Mouse (Mus musculus): Measurements from ENCODE around the gene Gp9. TPM values are rescaled to one million over a fixed set of nuclear protein-coding genes. Genes with fewer than 3 reads are reported as not detected.
A peak's percentile ranks its signal among the peaks of the same experiment; 100 is the strongest.

The Gp9 gene
- polyA plus RNA-seq, 1 experiment from 2014 or later, result 3.0 TPM

- Histone ChIP-seq H3K27ac (peak overlapping the region; percentile 88; the same call in 1 of the 2 replicates), H3K36me3 (peaks cover 12% of the 10 kb centered on the region), H3K4me1 (replicated peaks) (peaks cover 43% of the 10 kb centered on the region), H3K9me3 (no peaks in the 10 kb centered on the region), H3K4me3 (no peak overlapping the region), H3K27me3 (ENCODE audit: insufficient read depth, poor library complexity, severe bottlenecking) (peaks cover 54% of the 10 kb centered on the region)
- DNase-seq (ENCODE audit: low spot score), result no peak
Observed at GRCm38 (mm10) chr6:87740496-87740895, 37.4 kb upstream of the Gp9 start.

- Histone ChIP-seq H3K36me3 (0 out of 2 replicates have a peak, but pooled peaks cover 7% of the 10 kb centered on the region), H3K4me1 (replicated peaks) (peaks cover 38% of the 10 kb centered on the region), H3K27ac (no peak overlapping the region), H3K9me3 (no peaks in the 10 kb centered on the region), H3K4me3 (no peak overlapping the region), H3K27me3 (ENCODE audit: insufficient read depth, poor library complexity, severe bottlenecking) (peaks cover 39% of the 10 kb centered on the region)
- WGBS, result 97% methylated on average over 8 of the region's 8 CpGs
- no peak for DNase-seq (ENCODE audit: low spot score)
Observed at GRCm38 (mm10) chr6:87741978-87742377, 35.9 kb upstream of the Gp9 start.

DNA sequence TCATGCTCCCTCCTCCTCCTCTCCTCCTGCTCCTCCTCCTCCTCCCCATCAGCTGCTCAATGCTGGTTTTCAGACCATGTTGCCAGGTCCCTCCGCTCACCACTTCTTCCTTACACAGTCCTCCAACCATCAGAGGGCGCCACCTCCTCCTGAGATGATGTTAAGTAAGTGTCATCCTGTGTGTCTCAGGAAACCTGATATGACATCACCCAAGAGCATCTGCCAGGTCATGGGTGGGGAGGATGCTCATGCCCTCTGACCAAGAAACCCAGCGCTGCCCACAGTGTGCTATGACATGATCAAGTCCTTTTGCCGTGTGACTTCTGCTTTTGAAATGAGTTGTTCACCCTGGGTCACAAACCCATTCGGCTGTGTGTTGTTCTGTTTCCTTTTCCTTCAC is 35.1 kb upstream of the Gp9 start:
- no peaks in the 10 kb centered on the region for H3K9me3 ChIP-seq
- 80% methylated on average over 5 of the region's 5 CpGs for WGBS
- peaks cover 30% of the 10 kb centered on the region for H3K4me1 ChIP-seq (replicated peaks)
- H3K27me3 ChIP-seq (ENCODE audit: insufficient read depth, poor library complexity, severe bottlenecking), result peaks cover 34% of the 10 kb centered on the region
- DNase-seq (ENCODE audit: low spot score), result no peak
- 0 out of 2 replicates have a peak, but pooled peaks cover 7% of the 10 kb centered on the region for H3K36me3 ChIP-seq
- no peak overlapping the region for H3K4me3 ChIP-seq
- no peak overlapping the region for H3K27ac ChIP-seq

GRCm38 (mm10) chr6:87743281-87743680 is 34.6 kb upstream of the Gp9 start:
- H3K36me3 ChIP-seq, result 0 out of 2 replicates have a peak, but pooled peaks cover 7% of the 10 kb centered on the region
- peaks cover 34% of the 10 kb centered on the region for H3K27me3 ChIP-seq (ENCODE audit: insufficient read depth, poor library complexity, severe bottlenecking)
- peaks cover 25% of the 10 kb centered on the region for H3K4me1 ChIP-seq (replicated peaks)
- no peak overlapping the region for H3K4me3 ChIP-seq
- H3K27ac ChIP-seq, result no peak overlapping the region
- no peak for DNase-seq (ENCODE audit: low spot score)
- WGBS, result 72% methylated on average over 5 of the region's 5 CpGs
- H3K9me3 ChIP-seq, result no peaks in the 10 kb centered on the region

DNA sequence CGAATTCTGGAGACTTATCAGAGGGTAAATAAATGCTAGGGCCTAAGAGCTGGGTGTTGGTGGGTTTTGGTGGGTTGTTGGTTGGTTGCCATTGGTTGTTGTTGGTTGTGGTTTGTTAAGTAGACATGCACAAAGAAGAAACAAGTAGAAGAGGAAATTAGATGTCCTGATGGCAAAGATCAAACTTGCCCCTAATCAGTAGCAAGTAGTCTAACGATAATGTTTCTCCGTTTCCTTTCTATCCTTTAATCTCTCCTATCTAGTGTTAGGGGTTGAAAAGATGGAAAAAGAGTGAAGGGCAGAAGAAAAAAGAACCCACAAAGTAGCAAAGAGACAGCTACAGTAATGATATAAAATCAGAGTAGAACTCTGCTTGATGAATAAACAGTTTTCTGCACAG is 33.2 kb upstream of the Gp9 start:
- Histone ChIP-seq H3K4me3 (no peak overlapping the region), H3K27ac (no peak overlapping the region), H3K27me3 (ENCODE audit: insufficient read depth, poor library complexity, severe bottlenecking) (peaks cover 28% of the 10 kb centered on the region), H3K36me3 (0 out of 2 replicates have a peak, but pooled peaks cover 13% of the 10 kb centered on the region), H3K4me1 (replicated peaks) (peaks cover 11% of the 10 kb centered on the region), H3K9me3 (no peaks in the 10 kb centered on the region)
- 89% methylated on average over 3 of the region's 3 CpGs for WGBS
- DNase-seq (ENCODE audit: low spot score), result no peak

DNA sequence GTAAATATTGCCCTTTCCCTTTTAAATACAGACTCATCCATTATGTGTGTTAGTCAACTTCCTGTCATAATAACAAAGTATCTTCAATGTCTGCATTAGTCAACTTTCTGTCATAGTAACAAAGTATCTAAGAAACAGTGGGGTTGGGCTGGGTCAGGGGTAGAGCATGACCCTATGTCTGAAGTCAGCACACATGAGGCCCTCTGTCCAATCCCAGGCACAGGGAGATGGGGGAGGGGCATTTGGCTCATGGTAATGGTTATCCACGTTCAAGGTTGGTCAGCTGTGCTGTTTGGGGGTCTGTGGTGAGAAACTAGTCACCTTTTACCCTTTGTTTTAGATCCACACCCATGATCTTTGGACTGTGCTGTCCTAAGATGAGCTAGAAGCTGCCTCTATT is 32.6 kb upstream of the Gp9 start:
- WGBS, result 39% methylated on average over 1 of the region's 1 CpGs
- H3K27ac ChIP-seq, result no peak overlapping the region
- peaks cover 5% of the 10 kb centered on the region for H3K4me1 ChIP-seq (replicated peaks)

DNA sequence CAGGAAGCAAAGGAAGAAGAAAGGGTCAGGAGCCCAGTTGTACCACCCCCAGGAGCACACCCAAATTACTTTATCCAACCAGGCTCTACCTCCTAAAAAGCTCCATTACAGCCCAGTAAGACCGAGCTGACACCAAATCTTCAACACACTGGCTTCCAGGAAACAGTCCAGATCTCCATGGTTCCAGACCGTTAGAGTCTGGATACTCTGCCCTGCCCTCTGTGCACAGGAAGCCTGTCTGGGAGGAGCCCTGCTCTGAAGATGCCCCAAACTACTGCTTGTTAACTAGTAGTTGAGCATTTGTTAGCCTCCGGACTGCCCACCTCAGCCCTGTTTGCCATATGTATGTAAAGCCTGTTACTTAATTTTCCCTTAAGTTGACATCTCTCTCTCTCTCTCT is 31.8 kb upstream of the Gp9 start:
- Histone ChIP-seq H3K27me3 (ENCODE audit: insufficient read depth, poor library complexity, severe bottlenecking) (peaks cover 14% of the 10 kb centered on the region; the same call in 1 of the 2 replicates), H3K4me1 (replicated peaks) (peaks cover 2% of the 10 kb centered on the region; the same call in 1 of the 2 replicates), H3K4me3 (no peak overlapping the region), H3K36me3 (peaks cover 27% of the 10 kb centered on the region), H3K9me3 (no peaks in the 10 kb centered on the region), H3K27ac (no peak overlapping the region)
- DNase-seq (ENCODE audit: low spot score), result no peak
- 79% methylated on average over 3 of the region's 3 CpGs for WGBS

More for the DNA sequence above, 32.6 kb upstream of the Gp9 start:
- DNase-seq (ENCODE audit: low spot score), result no peak
- Histone ChIP-seq H3K4me3 (no peak overlapping the region), H3K27me3 (ENCODE audit: insufficient read depth, poor library complexity, severe bottlenecking) (peaks cover 21% of the 10 kb centered on the region), H3K36me3 (peaks cover 19% of the 10 kb centered on the region), H3K9me3 (no peaks in the 10 kb centered on the region)

- peaks cover 35% of the 10 kb centered on the region for H3K36me3 ChIP-seq
- H3K27me3 ChIP-seq (ENCODE audit: insufficient read depth, poor library complexity, severe bottlenecking), result 0 out of 2 replicates have a peak, but pooled peaks cover 8% of the 10 kb centered on the region
- H3K4me1 ChIP-seq (replicated peaks), result peaks cover 2% of the 10 kb centered on the region; the same call in 1 of the 2 replicates
- 78% methylated on average over 2 of the region's 2 CpGs for WGBS
- H3K27ac ChIP-seq, result no peak overlapping the region
- no peaks in the 10 kb centered on the region for H3K9me3 ChIP-seq
- H3K4me3 ChIP-seq, result no peak overlapping the region
- DNase-seq (ENCODE audit: low spot score), result no peak
Observed at GRCm38 (mm10) chr6:87746849-87747248, 31.0 kb upstream of the Gp9 start.

- 88% methylated on average over 2 of the region's 2 CpGs for WGBS
- Histone ChIP-seq H3K36me3 (peaks cover 33% of the 10 kb centered on the region), H3K4me3 (no peak overlapping the region), H3K27me3 (ENCODE audit: insufficient read depth, poor library complexity, severe bottlenecking) (no peaks in the 10 kb centered on the region), H3K27ac (no peak overlapping the region), H3K4me1 (replicated peaks) (peaks cover 1% of the 10 kb centered on the region; the same call in 1 of the 2 replicates), H3K9me3 (no peaks in the 10 kb centered on the region)
- DNase-seq (ENCODE audit: low spot score), result no peak
Observed at GRCm38 (mm10) chr6:87748078-87748477, 29.8 kb upstream of the Gp9 start.

DNA sequence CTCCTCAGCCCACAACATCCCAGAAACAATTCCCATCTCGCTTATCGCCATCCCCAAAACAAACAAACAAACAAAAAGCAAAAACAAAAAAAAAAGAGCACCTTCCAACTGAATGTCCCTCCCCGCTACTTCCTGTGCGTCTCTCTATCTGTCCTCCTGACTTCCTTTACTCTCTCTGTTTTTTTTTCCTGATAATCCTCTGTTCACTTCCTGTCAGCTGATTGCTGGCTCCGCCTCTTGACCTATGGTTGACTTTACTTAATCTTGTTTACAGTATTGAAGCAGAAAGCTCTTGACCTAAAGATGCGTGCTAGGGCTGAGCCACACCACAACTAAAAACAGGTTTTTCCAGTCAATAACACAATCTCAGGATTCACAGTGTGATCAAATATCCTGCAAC is 29.3 kb upstream of the Gp9 start:
- WGBS, result 90% methylated on average over 6 of the region's 6 CpGs
- Histone ChIP-seq H3K4me3 (no peak overlapping the region), H3K27ac (no peak overlapping the region), H3K4me1 (replicated peaks) (peaks cover 4% of the 10 kb centered on the region; the same call in 1 of the 2 replicates), H3K36me3 (peaks cover 34% of the 10 kb centered on the region), H3K9me3 (no peaks in the 10 kb centered on the region), H3K27me3 (ENCODE audit: insufficient read depth, poor library complexity, severe bottlenecking) (no peaks in the 10 kb centered on the region)
- DNase-seq (ENCODE audit: low spot score), result no peak

GRCm38 (mm10) chr6:87750184-87750910 is 27.5 kb upstream of the Gp9 start:
- 88% methylated on average over 8 of the region's 8 CpGs for WGBS
- Histone ChIP-seq H3K4me3 (no peak overlapping the region), H3K36me3 (peaks cover 44% of the 10 kb centered on the region), H3K9me3 (no peaks in the 10 kb centered on the region), H3K4me1 (replicated peaks) (peaks cover 11% of the 10 kb centered on the region; the same call in 1 of the 2 replicates), H3K27ac (no peak overlapping the region), H3K27me3 (ENCODE audit: insufficient read depth, poor library complexity, severe bottlenecking) (no peaks in the 10 kb centered on the region)
- DNase-seq (ENCODE audit: low spot score), result no peak

GRCm38 (mm10) chr6:87751574-87751973 is 26.3 kb upstream of the Gp9 start:
- no peak overlapping the region for H3K27ac ChIP-seq
- H3K4me1 ChIP-seq (replicated peaks), result peaks cover 11% of the 10 kb centered on the region; the same call in 1 of the 2 replicates
- DNase-seq (ENCODE audit: low spot score), result no peak
- H3K36me3 ChIP-seq, result peaks cover 54% of the 10 kb centered on the region
- no peaks in the 10 kb centered on the region for H3K9me3 ChIP-seq
- H3K27me3 ChIP-seq (ENCODE audit: insufficient read depth, poor library complexity, severe bottlenecking), result no peaks in the 10 kb centered on the region
- H3K4me3 ChIP-seq, result no peak overlapping the region
- WGBS, result 92% methylated on average over 6 of the region's 6 CpGs

DNA sequence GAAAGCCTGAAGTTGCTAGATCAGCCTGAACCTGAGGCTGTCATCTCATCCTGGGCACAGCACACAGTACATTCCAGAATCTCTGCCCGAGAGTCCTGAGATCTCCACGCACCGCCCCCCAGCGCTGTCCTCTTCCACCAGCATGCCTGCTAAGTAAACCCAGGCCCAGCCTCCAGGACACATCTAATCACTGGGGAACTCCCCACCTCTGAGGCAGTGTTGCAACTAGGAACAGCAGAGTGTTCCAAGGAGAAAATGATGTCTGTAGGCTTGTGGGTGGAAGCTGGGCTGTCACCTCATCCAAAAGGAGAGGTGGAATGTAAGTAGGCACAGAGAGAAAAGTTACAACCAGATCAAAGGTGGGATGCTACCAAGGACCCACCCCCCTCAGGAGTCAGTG is 22.7 kb upstream of the Gp9 start:
- Histone ChIP-seq H3K27ac (no peak overlapping the region), H3K4me1 (replicated peaks) (peaks cover 11% of the 10 kb centered on the region; the same call in 1 of the 2 replicates), H3K27me3 (ENCODE audit: insufficient read depth, poor library complexity, severe bottlenecking) (no peaks in the 10 kb centered on the region), H3K36me3 (peaks cover 54% of the 10 kb centered on the region), H3K9me3 (no peaks in the 10 kb centered on the region), H3K4me3 (no peak overlapping the region)
- WGBS, result 93% methylated on average over 4 of the region's 4 CpGs
- no peak for DNase-seq (ENCODE audit: low spot score)

All from hindbrain, embryonic 10.5 days (tissue).